Mouse (Mus musculus) heart, embryonic 14.5 days (tissue): ENCODE results near the gene Plekhm1. TPM values are rescaled to one million over a fixed set of nuclear protein-coding genes. Genes with fewer than 3 reads are reported as not detected.

ENCODE experiments used
- ATAC-seq: fragments of 200-750 bp; cut with Nextera tagmentation; 2 replicates; pipeline ENCODE4 v1.8.0; 2017; ENCODE audit warnings: low read depth, moderate TSS enrichment; ENCODE audit not compliant: insufficient number of reproducible peaks, insufficient read depth, low FRiP score
- H3K27ac ChIP-seq, 2 experiments: fragments of 200-500 bp in 1 of 2; fragments of 300-500 bp in 1 of 2; sonication (generic) in 1 of 2; replicated peaks in 1 of 2; 2 replicates each; pipeline ENCODE4 v1.5.1; 2012 to 2014; ENCODE audit warnings: low read depth in 2 of 2, low read length in 2 of 2, control low read depth in 1 of 2, mild to moderate bottlenecking in 1 of 2, mixed read lengths in 1 of 2; ENCODE audit not compliant: control insufficient read depth in 1 of 2, insufficient read depth in 1 of 2
- H3K27me3 ChIP-seq: fragments of 300-500 bp; sonication (generic); 2 replicates; pipeline ENCODE4 v1.6.1; 2014; ENCODE audit warnings: mild to moderate bottlenecking, low read length, control low read depth; ENCODE audit not compliant: control insufficient read depth, insufficient read depth
- H3K36me3 ChIP-seq: fragments of 300-500 bp; sonication (generic); 2 replicates; pipeline ENCODE4 v1.6.1; 2014; ENCODE audit warnings: mild to moderate bottlenecking, control low read depth, low read length, mixed read lengths; ENCODE audit not compliant: control insufficient read depth, insufficient read depth
- H3K4me1 ChIP-seq, 2 experiments: fragments of 200-500 bp in 1 of 2; fragments of 300-500 bp in 1 of 2; sonication (generic) in 1 of 2; 2 replicates each; pipeline ENCODE4 v1.6.1; 2012 to 2014; ENCODE audit warnings: low read length in 2 of 2, control low read depth in 1 of 2, mixed read lengths in 1 of 2; ENCODE audit not compliant: control insufficient read depth in 2 of 2, insufficient read depth in 2 of 2
- H3K4me2 ChIP-seq: fragments of 300-500 bp; sonication (generic); 2 replicates; pipeline ENCODE4 v1.6.1; 2014; ENCODE audit warnings: mild to moderate bottlenecking, low read length
- H3K4me3 ChIP-seq, 2 experiments: fragments of 200-500 bp in 1 of 2; fragments of 300-500 bp in 1 of 2; sonication (generic) in 1 of 2; 2 replicates each; pipeline ENCODE4 v1.5.1; 2012 to 2014; ENCODE audit warnings: low read length in 2 of 2, mild to moderate bottlenecking in 2 of 2, control low read depth in 1 of 2, low read depth in 1 of 2, moderate library complexity in 1 of 2; ENCODE audit not compliant: control insufficient read depth in 1 of 2, insufficient read depth in 1 of 2
- H3K9ac ChIP-seq: fragments of 300-500 bp; sonication (generic); 2 replicates; pipeline ENCODE4 v1.6.1; 2014; ENCODE audit warnings: mild to moderate bottlenecking, low read length
- H3K9me3 ChIP-seq: fragments of 300-500 bp; sonication (generic); 2 replicates; pipeline ENCODE4 v1.6.1; 2016; ENCODE audit warnings: low read length, control low read depth; ENCODE audit not compliant: control insufficient read depth
- WGBS: fragments of 180-500 bp; shearing (Covaris S2); extraction: QIAGEN DNeasy Blood & Tissue Kit; methylation state at CpG from one replicate; pipeline ENCODE4 v1.1.7; 2014; 5-methylcytosine and 5-hydroxymethylcytosine counted together
- polyA plus RNA-seq: library from polyadenylated mRNA; unstranded; fragments of >200 nt; fragmentation: Nextera tagmentation; extraction: Ambion mirVana; gene quantifications from 2 replicates; pipeline ENCODE4 v1.2.1, GENCODE M21; 2014

Gene Plekhm1
- polyA plus RNA-seq, 1 experiment from 2014 or later: 6.5 TPM

- ATAC-seq: no peak
- no peak overlapping the region for H3K27ac ChIP-seq
- no peak overlapping the region for H3K4me3 ChIP-seq
- H3K9me3 ChIP-seq: peaks cover 12% of the 10 kb centered on the region; the same call in 1 of the 2 replicates
- H3K9ac ChIP-seq: no peak overlapping the region
- H3K4me2 ChIP-seq: no peak overlapping the region
- H3K4me1 ChIP-seq: peaks cover 19 to 24% of the 10 kb centered on the region in 2 experiments
- WGBS: 83% methylated on average over 16 of the region's 16 CpGs
- H3K36me3 ChIP-seq: no peaks in the 10 kb centered on the region
- peaks cover 36% of the 10 kb centered on the region for H3K27me3 ChIP-seq
Measured at GRCm38 (mm10) chr11:103356938-103357670, 55.4 kb downstream of the Plekhm1 start.

- no peak for ATAC-seq
- H3K9me3 ChIP-seq: peaks cover 12% of the 10 kb centered on the region; the same call in 1 of the 2 replicates
- peaks cover 26% of the 10 kb centered on the region for H3K27me3 ChIP-seq
- H3K9ac ChIP-seq: no peak overlapping the region
- 23% methylated on average over 11 of the region's 11 CpGs for WGBS
- H3K4me2 ChIP-seq: no peak overlapping the region
- H3K36me3 ChIP-seq: no peaks in the 10 kb centered on the region
- H3K27ac ChIP-seq: no peak overlapping the region
- H3K4me3 ChIP-seq: no peak overlapping the region
- H3K4me1 ChIP-seq: peaks cover 15 to 18% of the 10 kb centered on the region in 2 experiments
Measured at GRCm38 (mm10) chr11:103356032-103356571, 56.4 kb downstream of the Plekhm1 start.

GRCm38 (mm10) chr11:103355251-103355650 lies 57.2 kb downstream of the Plekhm1 start:
- H3K4me1 ChIP-seq: peaks cover 14 to 18% of the 10 kb centered on the region in 2 experiments; a peak in 3 of 4 replicates
- no peak for ATAC-seq
- H3K27me3 ChIP-seq: peaks cover 22% of the 10 kb centered on the region; the same call in 1 of the 2 replicates
- H3K4me2 ChIP-seq: no peak overlapping the region
- H3K36me3 ChIP-seq: no peaks in the 10 kb centered on the region
- peaks cover 12% of the 10 kb centered on the region; the same call in 1 of the 2 replicates for H3K9me3 ChIP-seq
- no peak overlapping the region for H3K4me3 ChIP-seq
- 17% methylated on average over 11 of the region's 11 CpGs for WGBS
- H3K27ac ChIP-seq: no peak overlapping the region
- H3K9ac ChIP-seq: no peak overlapping the region

- no peak for ATAC-seq
- Histone ChIP-seq H3K4me2 (no peak overlapping the region), H3K36me3 (no peaks in the 10 kb centered on the region), H3K4me3 (no peak overlapping the region), H3K9me3 (peaks cover 16% of the 10 kb centered on the region), H3K4me1 (peaks cover 8% of the 10 kb centered on the region in 2 experiments; a peak in 3 of 4 replicates), H3K27ac (no peak overlapping the region), H3K27me3 (peaks cover 15% of the 10 kb centered on the region; the same call in 1 of the 2 replicates), H3K9ac (no peak overlapping the region)
- WGBS: 69% methylated on average over 3 of the region's 3 CpGs
Measured at GRCm38 (mm10) chr11:103354033-103354432, 58.5 kb downstream of the Plekhm1 start.

- Histone ChIP-seq H3K27me3 (0 out of 2 replicates have a peak, but pooled peaks cover 6% of the 10 kb centered on the region), H3K4me2 (no peak overlapping the region), H3K4me1 (peaks cover 4 to 8% of the 10 kb centered on the region in 2 experiments; a peak in 1 of 4 replicates), H3K9me3 (peaks cover 16% of the 10 kb centered on the region), H3K36me3 (no peaks in the 10 kb centered on the region), H3K9ac (no peak overlapping the region), H3K4me3 (no peak overlapping the region), H3K27ac (no peak overlapping the region)
- ATAC-seq: no peak
- 84% methylated on average over 5 of the region's 5 CpGs for WGBS
Measured at GRCm38 (mm10) chr11:103352239-103352814, 60.2 kb downstream of the Plekhm1 start.

GRCm38 (mm10) chr11:103350711-103351315 lies 61.7 kb downstream of the Plekhm1 start:
- WGBS: 79% methylated on average over 12 of the region's 12 CpGs
- Histone ChIP-seq H3K9me3 (peaks cover 16% of the 10 kb centered on the region), H3K4me1 (peaks cover 12 to 13% of the 10 kb centered on the region in 2 experiments; a peak in 3 of 4 replicates), H3K9ac (no peak overlapping the region), H3K27ac (no peak overlapping the region), H3K4me2 (no peak overlapping the region), H3K4me3 (no peak overlapping the region), H3K36me3 (no peaks in the 10 kb centered on the region), H3K27me3 (no peaks in the 10 kb centered on the region)
- ATAC-seq: no peak

- no peaks in the 10 kb centered on the region for H3K36me3 ChIP-seq
- H3K27me3 ChIP-seq: no peaks in the 10 kb centered on the region
- no peak for ATAC-seq
- no peak overlapping the region for H3K4me2 ChIP-seq
- H3K4me3 ChIP-seq: no peak overlapping the region
- no peak overlapping the region for H3K9ac ChIP-seq
- H3K4me1 ChIP-seq: peaks cover 7 to 12% of the 10 kb centered on the region in 2 experiments; a peak in 3 of 4 replicates
- H3K27ac ChIP-seq: no peak overlapping the region
- H3K9me3 ChIP-seq: peaks cover 16% of the 10 kb centered on the region
- 65% methylated on average over 2 of the region's 2 CpGs for WGBS
Measured at GRCm38 (mm10) chr11:103349699-103350098, 62.8 kb downstream of the Plekhm1 start.
